Comparison of ENCODE assay signal across 21 mouse cellular contexts in genomic region chr9:84055125-84055807, GRCm38 (mm10).
DNase-seq lines count a peak whose midpoint lies in the region; ATAC-seq lines count a peak whose summit lies in the region.
"Had no signal": no experiment of that assay in that cellular context is flagged by ENCODE, and none has a peak within 500 bp of the region (broad histone marks: within the 10 kb centered on the region; RNA-seq: fewer than 3 reads in every experiment).

No protein-coding gene starts in this region.

- H3K36me3 ChIP-seq in embryonic facial prominence, embryonic 14.5 days (ENCODE audit: control insufficient read depth, insufficient read depth, low read length): no peaks in the 10 kb centered on the region
- no peaks in the 10 kb centered on the region for H3K36me3 ChIP-seq in embryonic facial prominence, embryonic 10.5 days (replicated peaks)
- no peaks in the 10 kb centered on the region for H3K36me3 ChIP-seq in forebrain, embryonic 12.5 days (replicated peaks)
- H3K36me3 ChIP-seq in hindbrain, embryonic 14.5 days (replicated peaks; ENCODE audit: control insufficient read depth, insufficient read depth): no peaks in the 10 kb centered on the region
- H3K36me3 ChIP-seq in midbrain, embryonic 16.5 days (ENCODE audit: control insufficient read depth, insufficient read depth, low read length): no peaks in the 10 kb centered on the region
- H3K36me3 ChIP-seq in liver, embryonic 11.5 days (ENCODE audit: control insufficient read depth, insufficient read depth, low read length): no peaks in the 10 kb centered on the region
- H3K36me3 ChIP-seq: G1E; limb, embryonic 13.5 days; liver, embryonic 15.5 days had no signal

- no peak overlapping the region for H3K4me3 ChIP-seq in embryonic facial prominence, embryonic 14.5 days (ENCODE audit: low read depth, low read length)
- H3K4me3 ChIP-seq in embryonic facial prominence, embryonic 10.5 days: no peak overlapping the region
- no peak overlapping the region for H3K4me3 ChIP-seq in forebrain, embryonic 12.5 days (replicated peaks)
- no peak overlapping the region for H3K4me3 ChIP-seq in hindbrain, embryonic 14.5 days (replicated peaks; ENCODE audit: low read length)
- H3K4me3 ChIP-seq in midbrain, embryonic 16.5 days (ENCODE audit: low read depth, low read length): no peak overlapping the region
- H3K4me3 ChIP-seq in liver, embryonic 11.5 days (ENCODE audit: low read depth, low read length): no peak overlapping the region
- H3K4me3 ChIP-seq: heart, adult 2 months; limb, embryonic 13.5 days; liver, embryonic 15.5 days had no signal

- H3K27me3 ChIP-seq in embryonic facial prominence, embryonic 14.5 days (replicated peaks; ENCODE audit: control insufficient read depth, insufficient read depth, low read length): no peaks in the 10 kb centered on the region
- no peaks in the 10 kb centered on the region for H3K27me3 ChIP-seq in embryonic facial prominence, embryonic 10.5 days (replicated peaks; ENCODE audit: low read depth, poor library complexity, severe bottlenecking)
- H3K27me3 ChIP-seq in forebrain, embryonic 12.5 days: no peaks in the 10 kb centered on the region
- no peaks in the 10 kb centered on the region for H3K27me3 ChIP-seq in hindbrain, embryonic 14.5 days (ENCODE audit: control insufficient read depth, insufficient read depth, low read length)
- H3K27me3 ChIP-seq in midbrain, embryonic 16.5 days (ENCODE audit: control insufficient read depth, insufficient read depth, low read depth, low read length): no peaks in the 10 kb centered on the region
- no peaks in the 10 kb centered on the region for H3K27me3 ChIP-seq in liver, embryonic 11.5 days (replicated peaks; ENCODE audit: control insufficient read depth, insufficient read depth, low read length)
- H3K27me3 ChIP-seq: limb, embryonic 13.5 days; liver, embryonic 15.5 days had no signal

- no peaks in the 10 kb centered on the region for H3K9me3 ChIP-seq in embryonic facial prominence, embryonic 14.5 days (ENCODE audit: control insufficient read depth, low read length)
- no peaks in the 10 kb centered on the region for H3K9me3 ChIP-seq in embryonic facial prominence, embryonic 10.5 days
- H3K9me3 ChIP-seq in forebrain, embryonic 12.5 days: no peaks in the 10 kb centered on the region
- no peaks in the 10 kb centered on the region for H3K9me3 ChIP-seq in hindbrain, embryonic 14.5 days (ENCODE audit: control insufficient read depth, low read length)
- H3K9me3 ChIP-seq in midbrain, embryonic 16.5 days (replicated peaks; ENCODE audit: control insufficient read depth, low read length, poor library complexity, severe bottlenecking): no peaks in the 10 kb centered on the region
- H3K9me3 ChIP-seq in liver, embryonic 11.5 days (ENCODE audit: control insufficient read depth, low read length): no peaks in the 10 kb centered on the region
- H3K9me3 ChIP-seq: G1E; limb, embryonic 13.5 days; liver, embryonic 15.5 days had no signal

- WGBS in embryonic facial prominence, embryonic 14.5 days: 87% methylated on average over 7 of the region's 7 CpGs
- WGBS in embryonic facial prominence, embryonic 10.5 days: 85% methylated on average over 7 of the region's 7 CpGs
- 79% methylated on average over 7 of the region's 7 CpGs for WGBS in forebrain, embryonic 12.5 days
- 63% methylated on average over 7 of the region's 7 CpGs for WGBS in hindbrain, embryonic 14.5 days
- 55% methylated on average over 7 of the region's 7 CpGs for WGBS in midbrain, embryonic 16.5 days
- 87% methylated on average over 7 of the region's 7 CpGs for WGBS in liver, embryonic 11.5 days

- ATAC-seq in embryonic facial prominence, embryonic 14.5 days (ENCODE audit: low read depth): peak; percentile 64; the same call in 1 of the 2 replicates
- ATAC-seq in forebrain, embryonic 12.5 days (ENCODE audit: low FRiP score): peak; percentile 65; the same call in 1 of the 2 replicates
- ATAC-seq in hindbrain, embryonic 14.5 days (ENCODE audit: low FRiP score): peak; percentile 78
- peak; percentile 87 for ATAC-seq in midbrain, embryonic 16.5 days
- no peak for ATAC-seq in liver, embryonic 11.5 days (replicated peaks; ENCODE audit: low FRiP score)
- ATAC-seq: CD4-positive, CD25-positive, alpha-beta regulatory T cell, adult 4 months had no signal

- no peak overlapping the region for H3K9ac ChIP-seq in embryonic facial prominence, embryonic 14.5 days (ENCODE audit: low read depth, low read length)
- H3K9ac ChIP-seq in forebrain, embryonic 12.5 days: no peak overlapping the region
- no peak overlapping the region for H3K9ac ChIP-seq in hindbrain, embryonic 14.5 days
- H3K9ac ChIP-seq in midbrain, embryonic 16.5 days (ENCODE audit: low read depth, low read length): no peak overlapping the region
- H3K9ac ChIP-seq in liver, embryonic 11.5 days (ENCODE audit: low read depth, low read length): no peak overlapping the region
- H3K9ac ChIP-seq: limb, embryonic 13.5 days; liver, embryonic 15.5 days had no signal

- DNase-seq in embryonic facial prominence, embryonic 14.5 days (ENCODE audit: low spot score): no peak
- no peak for DNase-seq in embryonic facial prominence, embryonic 10.5 days (ENCODE audit: low spot score)
- peak; percentile 42 for DNase-seq in hindbrain, embryonic 14.5 days (ENCODE audit: low spot score)
- no peak for DNase-seq in liver, embryonic 11.5 days (ENCODE audit: low spot score)
- no peak for DNase-seq in spleen, postnatal 14 days (ENCODE audit: low spot score in 2 of 2)
- DNase-seq in lung, postnatal 25 days (ENCODE audit: low spot score): no peak
- DNase-seq: adrenal gland, adult 8-10 months; cerebellum, adult 11-12 months; cerebellum, postnatal 25 days; heart, adult 2 months; kidney, adult 2 months; kidney, postnatal 14 days; lung, postnatal 10 days; right cerebral cortex, postnatal 25 days; thymus, postnatal 14 days had no signal

- H3K27ac ChIP-seq in embryonic facial prominence, embryonic 14.5 days (replicated peaks; ENCODE audit: low read depth, low read length): no peak overlapping the region
- H3K27ac ChIP-seq in embryonic facial prominence, embryonic 10.5 days (replicated peaks): no peak overlapping the region
- no peak overlapping the region for H3K27ac ChIP-seq in forebrain, embryonic 12.5 days
- no peak overlapping the region for H3K27ac ChIP-seq in hindbrain, embryonic 14.5 days
- H3K27ac ChIP-seq in midbrain, embryonic 16.5 days (ENCODE audit: low read length): no peak overlapping the region
- no peak overlapping the region for H3K27ac ChIP-seq in liver, embryonic 11.5 days (ENCODE audit: low read depth, low read length)
- H3K27ac ChIP-seq: heart, adult 2 months; limb, embryonic 13.5 days; liver, embryonic 15.5 days had no signal

- H3K4me2 ChIP-seq in embryonic facial prominence, embryonic 14.5 days (ENCODE audit: low read depth, low read length): no peak overlapping the region
- H3K4me2 ChIP-seq in forebrain, embryonic 12.5 days: no peak overlapping the region
- no peak overlapping the region for H3K4me2 ChIP-seq in hindbrain, embryonic 14.5 days (replicated peaks)
- no peak overlapping the region for H3K4me2 ChIP-seq in midbrain, embryonic 16.5 days (ENCODE audit: low read length)
- H3K4me2 ChIP-seq in liver, embryonic 11.5 days: no peak overlapping the region
- H3K4me2 ChIP-seq: limb, embryonic 13.5 days; liver, embryonic 15.5 days had no signal

- no peaks in the 10 kb centered on the region for H3K4me1 ChIP-seq in embryonic facial prominence, embryonic 14.5 days (ENCODE audit: control insufficient read depth, insufficient read depth, low read length)
- H3K4me1 ChIP-seq in embryonic facial prominence, embryonic 10.5 days: peaks cover 13% of the 10 kb centered on the region
- no peaks in the 10 kb centered on the region for H3K4me1 ChIP-seq in forebrain, embryonic 12.5 days
- H3K4me1 ChIP-seq in hindbrain, embryonic 14.5 days (replicated peaks; ENCODE audit: control insufficient read depth, insufficient read depth, low read length): no peaks in the 10 kb centered on the region
- peaks cover 8% of the 10 kb centered on the region for H3K4me1 ChIP-seq in midbrain, embryonic 16.5 days (ENCODE audit: control insufficient read depth, insufficient read depth, low read length)
- no peaks in the 10 kb centered on the region for H3K4me1 ChIP-seq in liver, embryonic 11.5 days (replicated peaks; ENCODE audit: control insufficient read depth, insufficient read depth, low read length)
- H3K4me1 ChIP-seq: liver, embryonic 15.5 days had no signal
